Mouse (Mus musculus): ENCODE results near the gene Rpl34.

Rpl34 gene

DNA sequence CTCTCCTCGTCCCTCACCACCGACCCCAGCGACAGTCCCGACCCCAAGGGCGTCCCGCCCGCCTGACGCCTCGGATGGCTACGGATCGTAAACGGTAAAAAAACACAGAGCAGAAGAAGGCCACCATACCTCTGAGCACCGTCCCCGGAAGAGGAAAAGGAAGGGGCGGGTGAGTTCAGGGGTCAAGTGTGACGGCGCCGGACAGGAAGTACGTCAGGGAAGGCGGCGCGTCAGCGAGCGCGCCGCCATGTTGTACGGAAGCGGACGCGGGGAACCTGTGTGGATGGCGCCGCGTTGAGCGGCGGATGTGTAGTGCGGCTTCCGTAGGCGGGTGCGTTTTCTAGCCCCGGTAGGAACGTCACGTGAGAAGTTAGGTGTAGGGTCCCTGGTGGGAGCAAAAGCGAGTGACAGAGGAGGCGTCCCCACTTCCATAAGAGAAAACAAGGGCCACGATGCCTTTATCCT lies at the start of gene Rpl34:
Gene Rpl34, minus strand, starts transcription at position 210 of the 465 bp plus-strand sequence.
- peak; percentile 89 for DNase-seq (ENCODE audit: low spot score)

- DNase-seq (ENCODE audit: low spot score): peak; percentile 8
These were observed 38.0 kb upstream of the Rpl34 start for GRCm38 (mm10) chr3:130768172-130768571.

- no peak for DNase-seq (ENCODE audit: low spot score)
These were observed 33.9 kb upstream of the Rpl34 start for GRCm38 (mm10) chr3:130764091-130764490.

DNA sequence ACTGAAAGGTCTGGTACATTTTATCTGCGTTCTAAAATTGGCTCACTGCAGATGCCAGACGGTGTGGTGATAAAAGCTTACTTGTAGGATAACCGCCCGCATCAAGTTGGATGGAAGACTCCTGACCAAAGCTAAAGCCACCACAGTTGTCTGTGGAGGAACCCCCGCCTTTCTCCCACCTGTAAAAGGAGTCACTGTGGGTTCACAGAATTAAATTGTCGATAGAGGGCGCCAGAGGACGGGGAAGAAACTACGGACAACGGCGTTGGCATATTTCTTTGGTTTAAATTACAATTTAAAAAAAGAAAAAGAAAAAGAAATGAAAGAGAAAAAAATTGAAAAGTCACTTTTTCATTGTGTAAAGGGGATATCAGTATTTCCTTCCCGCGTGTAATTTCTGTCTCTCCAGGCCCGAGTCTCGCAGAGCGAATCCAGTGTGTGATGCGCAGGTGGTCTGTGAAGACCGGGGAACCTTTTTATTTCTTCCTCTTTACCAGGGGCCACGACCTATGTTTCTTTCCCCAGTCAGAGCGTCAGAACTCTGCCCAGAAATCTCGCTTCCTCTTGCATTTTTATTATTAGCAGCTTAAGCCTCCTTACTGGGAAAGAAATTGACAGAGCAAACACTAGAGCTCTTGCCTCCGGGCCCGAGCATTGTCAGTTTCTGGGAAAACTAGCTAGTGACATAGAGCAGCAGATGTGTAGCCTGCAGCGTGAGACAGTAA lies 30.7 kb upstream of the Rpl34 start:
- DNase-seq (ENCODE audit: low spot score): peak; percentile 36

DNA sequence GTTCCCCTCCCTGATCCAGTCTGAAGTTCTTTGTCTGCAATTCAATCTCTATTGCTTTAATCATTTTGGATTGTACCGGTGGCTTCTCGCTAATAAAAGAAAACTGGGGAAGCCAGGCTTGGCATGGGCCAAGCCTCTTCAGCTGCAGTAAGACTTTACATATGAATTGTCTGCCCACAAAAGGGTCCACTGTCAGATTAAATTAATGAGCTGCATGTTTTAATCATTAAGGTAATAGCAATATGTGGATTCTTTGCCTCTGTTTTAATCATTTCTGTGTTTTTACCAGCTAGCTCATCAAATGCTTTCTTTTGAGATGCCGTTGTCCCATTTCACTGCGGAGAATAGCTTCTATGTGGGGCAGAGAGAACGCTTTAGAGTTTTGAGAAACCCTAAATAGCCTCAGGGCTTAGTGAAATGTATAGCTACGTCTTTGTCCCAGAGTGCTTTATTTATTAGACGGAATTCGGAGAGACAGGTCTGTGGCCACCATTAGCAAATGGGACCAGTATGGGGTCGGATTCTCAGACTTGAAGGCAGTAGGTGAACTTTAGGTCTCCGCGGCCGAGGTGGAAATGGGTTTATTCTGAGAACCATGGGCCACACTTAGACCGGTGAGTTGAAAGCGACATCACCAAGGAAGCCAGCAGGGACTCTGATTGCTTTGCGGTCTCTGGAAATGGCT lies 28.1 kb upstream of the Rpl34 start:
- no peak for DNase-seq (ENCODE audit: low spot score)

DNA sequence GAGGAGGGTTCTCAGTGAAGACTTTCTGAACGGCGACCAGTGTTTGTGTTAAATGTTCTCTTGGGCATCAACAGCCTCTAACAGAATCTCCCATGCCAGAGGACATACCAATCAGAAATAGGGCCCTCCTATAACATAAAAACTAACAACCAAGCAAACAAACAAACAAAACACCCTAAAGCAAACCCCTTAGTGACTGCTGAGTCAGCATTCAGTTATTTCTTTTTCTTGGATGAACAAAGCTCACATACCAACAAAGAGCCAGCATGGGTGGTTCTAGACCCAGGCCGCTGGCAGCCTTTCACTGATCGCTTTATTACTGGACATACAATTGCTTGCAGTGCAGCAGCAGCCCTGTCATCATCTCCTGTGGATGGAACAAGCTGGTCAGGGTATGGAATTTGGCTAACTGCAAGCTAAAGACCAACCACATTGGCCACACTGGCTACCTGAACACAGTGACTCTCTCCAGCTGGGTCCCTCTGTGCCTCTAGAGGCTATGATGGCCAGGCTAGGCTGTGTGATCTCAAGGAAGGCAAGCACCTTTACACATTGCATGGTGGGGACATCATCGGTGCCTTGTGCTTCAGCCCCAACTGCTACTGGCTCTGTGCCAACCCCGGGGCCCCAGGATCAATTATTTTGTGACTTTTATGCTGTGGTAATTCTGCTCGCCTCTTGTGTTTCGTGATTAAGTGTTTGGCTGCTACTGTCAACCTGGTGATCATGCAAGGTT lies 27.1 kb upstream of the Rpl34 start:
- no peak for DNase-seq (ENCODE audit: low spot score)

- no peak for DNase-seq (ENCODE audit: low spot score)
These were observed 19.0 kb upstream of the Rpl34 start for GRCm38 (mm10) chr3:130749206-130749605.

GRCm38 (mm10) chr3:130746673-130747619 lies 16.7 kb upstream of the Rpl34 start:
- DNase-seq (ENCODE audit: low spot score): no peak

GRCm38 (mm10) chr3:130737652-130738361 lies 7.6 kb upstream of the Rpl34 start:
- no peak for DNase-seq (ENCODE audit: low spot score)

DNA sequence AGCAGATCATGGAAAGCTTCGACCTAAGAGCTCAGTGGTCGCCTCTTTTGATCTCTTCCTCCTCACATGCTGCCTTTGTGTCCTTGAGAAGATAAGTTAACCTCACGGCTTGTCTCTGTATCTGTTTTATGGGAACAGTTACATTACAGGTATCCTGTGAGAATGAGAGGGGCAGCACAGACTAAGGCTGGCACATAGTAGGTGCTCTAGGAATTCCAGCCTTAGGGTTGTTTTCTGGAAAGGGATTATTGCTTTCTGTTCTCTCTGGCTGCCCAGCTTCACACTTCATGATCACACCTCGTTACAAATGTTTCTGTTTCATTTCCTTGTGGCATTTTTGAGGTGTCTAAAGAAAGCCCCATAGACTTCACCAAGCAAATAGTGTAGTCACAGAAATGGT lies 6.6 kb upstream of the Rpl34 start:
- DNase-seq (ENCODE audit: low spot score): no peak

GRCm38 (mm10) chr3:130729472-130730188 lies 568 bp downstream of the Rpl34 start:
- DNase-seq (ENCODE audit: low spot score): peak; percentile 55

GRCm38 (mm10) chr3:130727676-130728075 lies 2.5 kb downstream of the Rpl34 start:
- no peak for DNase-seq (ENCODE audit: low spot score)

GRCm38 (mm10) chr3:130727036-130727435 lies 3.2 kb downstream of the Rpl34 start:
- DNase-seq (ENCODE audit: low spot score): no peak

DNA sequence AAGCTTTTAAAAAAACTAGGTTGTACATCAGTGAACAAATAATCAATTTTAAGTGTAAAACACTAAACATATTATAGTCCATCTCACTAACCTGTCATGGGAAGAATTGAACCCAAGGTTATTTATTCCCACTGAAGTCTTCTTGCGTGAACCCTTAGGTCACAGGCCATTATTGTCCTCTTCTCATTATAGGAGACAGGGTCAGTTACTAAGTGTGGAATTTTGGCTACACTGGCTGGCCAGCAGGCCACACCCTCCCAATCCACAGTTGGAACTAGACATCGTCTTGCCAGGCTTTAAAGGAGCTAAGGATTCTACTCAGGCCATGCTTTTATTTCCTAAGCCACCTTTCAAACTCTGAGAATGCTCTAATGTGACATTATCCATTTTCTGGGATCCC lies 4.5 kb downstream of the Rpl34 start:
- DNase-seq (ENCODE audit: low spot score): no peak

- no peak for DNase-seq (ENCODE audit: low spot score)
These were observed 7.3 kb downstream of the Rpl34 start for GRCm38 (mm10) chr3:130722733-130723478.

GRCm38 (mm10) chr3:130720225-130720624 lies 10.0 kb downstream of the Rpl34 start:
- DNase-seq (ENCODE audit: low spot score): no peak

DNA sequence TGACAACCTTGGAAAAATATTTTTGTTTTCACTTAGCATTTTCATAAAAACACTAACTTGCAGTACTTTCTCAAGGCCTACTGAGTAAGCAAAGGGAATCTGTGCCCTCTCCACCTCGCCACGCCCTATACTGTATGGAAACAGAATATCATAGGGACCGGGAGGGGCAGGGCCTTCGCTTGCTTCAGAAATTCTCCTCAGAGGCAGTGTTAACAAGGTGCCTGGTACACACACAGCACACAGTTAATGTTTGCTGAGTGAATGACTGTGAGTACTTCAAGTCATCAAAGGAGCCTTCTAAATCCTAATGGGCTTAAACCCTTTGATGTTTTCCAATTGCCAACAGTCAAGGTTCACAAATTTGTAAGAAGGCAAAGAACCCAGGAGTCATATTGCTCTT lies 11.3 kb downstream of the Rpl34 start:
- no peak for DNase-seq (ENCODE audit: low spot score)

- no peak for DNase-seq (ENCODE audit: low spot score)
These were observed 13.6 kb downstream of the Rpl34 start for GRCm38 (mm10) chr3:130716555-130716954.

DNA sequence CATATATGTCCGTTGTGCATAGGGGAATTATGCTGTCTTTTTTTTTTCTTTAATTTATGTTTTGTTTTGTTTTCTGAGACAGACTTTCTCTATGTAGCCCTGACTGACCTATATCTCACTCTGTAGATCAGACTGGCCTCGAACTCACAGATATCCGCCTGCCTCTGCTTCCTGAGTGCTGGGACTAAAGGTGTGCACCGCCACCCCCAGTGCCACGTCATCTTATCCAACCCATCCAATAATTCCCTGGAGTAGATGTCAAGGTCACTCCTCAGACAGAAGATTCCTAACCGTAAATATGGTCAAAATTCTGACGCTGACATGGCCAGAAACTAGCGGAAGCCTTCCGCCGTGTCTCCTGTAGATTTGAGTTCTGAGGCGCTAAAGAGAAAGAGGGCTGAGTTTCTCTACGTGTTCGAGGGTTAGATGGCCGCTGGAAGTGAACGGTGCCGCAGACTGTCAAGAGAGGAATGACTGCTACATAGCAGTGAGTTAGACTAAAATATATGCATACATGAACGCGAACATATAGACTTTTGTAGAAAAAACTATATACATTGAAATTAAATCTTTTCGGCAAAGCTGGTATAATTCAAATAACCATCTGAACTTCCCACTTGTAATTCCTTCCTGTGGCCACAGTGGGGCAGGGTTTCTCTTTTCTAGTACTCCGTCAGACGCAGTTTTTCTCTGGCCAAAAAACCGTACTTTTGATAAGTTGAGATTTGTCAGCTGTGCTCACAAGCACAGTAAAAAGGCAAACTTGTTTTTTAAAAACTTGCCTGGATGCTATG lies 15.2 kb downstream of the Rpl34 start:
- peak; percentile 68 for DNase-seq (ENCODE audit: low spot score)

Data from c-Kit-positive CD71-positive TER-119-positive erythroid progenitor cells, embryonic 14.5 days (primary cell).